ENCODE assay signal across 32 mouse cellular contexts in genomic region chr14:71642536-71642935, GRCm38 (mm10).
"Had no signal": no experiment of that assay in that cellular context is flagged by ENCODE, and none has a peak within 500 bp of the region (broad histone marks: within the 10 kb centered on the region; RNA-seq: fewer than 3 reads in every experiment).

No protein-coding gene starts in this region.

- H3K4me2 ChIP-seq: heart, embryonic 11.5 days; heart, embryonic 12.5 days; heart, embryonic 13.5 days; heart, embryonic 15.5 days; hindbrain, embryonic 12.5 days; hindbrain, embryonic 13.5 days; hindbrain, embryonic 14.5 days; hindbrain, embryonic 15.5 days; intestine, embryonic 15.5 days; kidney, embryonic 15.5 days had no signal

- DNase-seq: heart, postnatal 10 days; heart, postnatal 14 days; heart, postnatal 36 days; heart, postnatal 4 days; kidney, adult 18-20 months; kidney, adult 8-10 months; kidney, postnatal 10 days; kidney, postnatal 14 days; kidney, postnatal 25 days; kidney, postnatal 4 days; layer of hippocampus, adult 9-11 months; layer of hippocampus, postnatal 36 days had no signal

- H3K4me3 ChIP-seq: heart, embryonic 10.5 days; heart, embryonic 12.5 days; heart, embryonic 13.5 days; heart, embryonic 15.5 days; hindbrain, embryonic 10.5 days; hindbrain, embryonic 12.5 days; hindbrain, embryonic 13.5 days; hindbrain, embryonic 15.5 days; intestine, embryonic 15.5 days; kidney, embryonic 15.5 days; layer of hippocampus, adult 2 months; left cerebral cortex, adult 2 months had no signal

- H3K27ac ChIP-seq: heart, embryonic 10.5 days; heart, embryonic 13.5 days; heart, embryonic 15.5 days; hindbrain, embryonic 10.5 days; hindbrain, embryonic 12.5 days; hindbrain, embryonic 13.5 days; hindbrain, embryonic 14.5 days; hindbrain, embryonic 15.5 days; hindbrain, postnatal 0 days; intestine, embryonic 15.5 days; kidney, embryonic 15.5 days; kidney, postnatal 0 days; layer of hippocampus, adult 2 months; left cerebral cortex, adult 2 months had no signal

- ATAC-seq: hindbrain, embryonic 16.5 days; hindbrain, postnatal 0 days; inflammation-experienced regulatory T-cells, adult 6 months; intestine, embryonic 15.5 days; intestine, embryonic 16.5 days; intestine, postnatal 0 days had no signal

- H3K36me3 ChIP-seq: heart, embryonic 10.5 days; heart, embryonic 12.5 days; heart, embryonic 13.5 days; heart, embryonic 15.5 days; hindbrain, embryonic 10.5 days; hindbrain, embryonic 12.5 days; hindbrain, embryonic 13.5 days; hindbrain, embryonic 15.5 days; intestine, embryonic 15.5 days; kidney, embryonic 15.5 days had no signal

- H3K27me3 ChIP-seq: heart, embryonic 12.5 days; heart, embryonic 13.5 days; heart, embryonic 15.5 days; hindbrain, embryonic 12.5 days; hindbrain, embryonic 13.5 days; hindbrain, embryonic 15.5 days; intestine, embryonic 15.5 days; kidney, embryonic 15.5 days had no signal

- H3K9ac ChIP-seq: heart, embryonic 12.5 days; heart, embryonic 13.5 days; heart, embryonic 15.5 days; hindbrain, embryonic 12.5 days; hindbrain, embryonic 13.5 days; hindbrain, embryonic 14.5 days; hindbrain, embryonic 15.5 days; intestine, embryonic 15.5 days; kidney, embryonic 15.5 days had no signal

- H3K9me3 ChIP-seq: heart, embryonic 10.5 days; heart, embryonic 12.5 days; heart, embryonic 15.5 days; hindbrain, embryonic 10.5 days; hindbrain, embryonic 12.5 days; hindbrain, embryonic 13.5 days; hindbrain, embryonic 15.5 days; intestine, embryonic 15.5 days; kidney, embryonic 15.5 days had no signal

- H3K4me1 ChIP-seq: heart, embryonic 10.5 days; heart, embryonic 12.5 days; heart, embryonic 13.5 days; heart, embryonic 15.5 days; hindbrain, embryonic 10.5 days; hindbrain, embryonic 12.5 days; hindbrain, embryonic 13.5 days; hindbrain, embryonic 15.5 days; intestine, embryonic 15.5 days; kidney, embryonic 15.5 days had no signal
